Mouse (Mus musculus) intestine, embryonic 14.5 days (tissue): ENCODE measurements around the gene Rasl12. TPM values are rescaled to one million over a fixed set of nuclear protein-coding genes. Genes with fewer than 3 reads are reported as not detected.

ENCODE experiments used
- ATAC-seq: fragments of 200-750 bp; cut with Nextera tagmentation; replicated peaks from 2 replicates; pipeline ENCODE4 v1.8.0; 2017; ENCODE audit warnings: low read depth, moderate number of reproducible peaks, moderate TSS enrichment, moderate library complexity; ENCODE audit not compliant: low FRiP score, low TSS enrichment
- DNase-seq: peaks from one replicate; pipeline ENCODE4 v3.0.0-alpha.2; 2018; ENCODE audit warnings: low spot score
- H3K27ac ChIP-seq: fragments of 300-500 bp; sonication (generic); 2 replicates; pipeline ENCODE4 v1.5.1; 2014; ENCODE audit warnings: low read depth, mild to moderate bottlenecking, control low read depth
- H3K27me3 ChIP-seq: fragments of 300-500 bp; sonication (generic); replicated peaks from 2 replicates; pipeline ENCODE4 v1.6.1; 2014; ENCODE audit warnings: low read length, control low read depth; ENCODE audit not compliant: control insufficient read depth, insufficient read depth
- H3K36me3 ChIP-seq: fragments of 300-500 bp; sonication (generic); 2 replicates; pipeline ENCODE4 v1.6.1; 2014; ENCODE audit warnings: low read length, control low read depth; ENCODE audit not compliant: control insufficient read depth, insufficient read depth
- H3K4me1 ChIP-seq: fragments of 300-500 bp; sonication (generic); replicated peaks from 2 replicates; pipeline ENCODE4 v1.6.1; 2014; ENCODE audit warnings: low read length, control low read depth, mixed read lengths; ENCODE audit not compliant: control insufficient read depth, insufficient read depth
- H3K4me2 ChIP-seq: fragments of 300-500 bp; sonication (generic); 2 replicates; pipeline ENCODE4 v1.6.1; 2014; ENCODE audit warnings: low read length
- H3K4me3 ChIP-seq: fragments of 300-500 bp; sonication (generic); 2 replicates; pipeline ENCODE4 v1.5.1; 2014; ENCODE audit warnings: low read depth, low read length, control low read depth, mixed read lengths
- H3K9ac ChIP-seq: fragments of 300-500 bp; sonication (generic); 2 replicates; pipeline ENCODE4 v1.6.1; 2014; ENCODE audit warnings: mild to moderate bottlenecking, low read length
- H3K9me3 ChIP-seq: fragments of 300-500 bp; sonication (generic); 2 replicates; pipeline ENCODE4 v1.6.1; 2016; ENCODE audit warnings: low read length, control low read depth; ENCODE audit not compliant: control insufficient read depth
- WGBS: fragments of 180-500 bp; shearing (Covaris S2); extraction: QIAGEN DNeasy Blood & Tissue Kit; methylation state at CpG from one replicate; pipeline ENCODE4 v1.1.7; 2014; 5-methylcytosine and 5-hydroxymethylcytosine counted together
- polyA plus RNA-seq: library from polyadenylated mRNA; unstranded; fragments of >200 nt; fragmentation: Nextera tagmentation; extraction: Ambion mirVana; gene quantifications from 2 replicates; pipeline ENCODE4 v1.2.1, GENCODE M21; 2014

Rasl12 gene
- polyA plus RNA-seq, result 2.6 and 2.7 TPM in 2 replicates

GRCm38 (mm10) chr9:65398279-65398678 lies at the start of gene Rasl12:
Gene Rasl12 (plus strand): TSS chr9:65398506.
- no peak within 1 kb of the TSS for H3K27ac ChIP-seq
- peak; percentile 80 for DNase-seq
- H3K9ac ChIP-seq, result peak within 1 kb of the TSS; percentile 37
- H3K4me1 ChIP-seq, result peaks cover 3% of the 10 kb centered on the region; the same call in 1 of the 2 replicates
- peak within 1 kb of the TSS; percentile 44 for H3K4me3 ChIP-seq
- H3K36me3 ChIP-seq, result no peaks in the 10 kb centered on the region
- WGBS, result 1% methylated on average over 24 of the region's 24 CpGs
- peak within 1 kb of the TSS; percentile 74 for H3K4me2 ChIP-seq
- ATAC-seq, result peak; percentile 72; the same call in 1 of the 2 replicates
- H3K9me3 ChIP-seq, result no peaks in the 10 kb centered on the region
- peaks cover 78% of the 10 kb centered on the region for H3K27me3 ChIP-seq

- Histone ChIP-seq H3K4me1 (0 out of 2 replicates have a peak, but pooled peaks cover 1% of the 10 kb centered on the region), H3K9ac (no peak overlapping the region), H3K4me3 (no peak overlapping the region), H3K27ac (no peak overlapping the region), H3K9me3 (no peaks in the 10 kb centered on the region), H3K4me2 (no peak overlapping the region), H3K27me3 (no peaks in the 10 kb centered on the region), H3K36me3 (peaks cover 38% of the 10 kb centered on the region)
- ATAC-seq, result no peak
- WGBS, result 85% methylated on average over 5 of the region's 5 CpGs
- no peak for DNase-seq
Observed at GRCm38 (mm10) chr9:65353251-65353650, 45.1 kb upstream of the Rasl12 start.

- no peaks in the 10 kb centered on the region for H3K27me3 ChIP-seq
- no peak overlapping the region for H3K9ac ChIP-seq
- ATAC-seq (no peak), DNase-seq (no peak)
- H3K36me3 ChIP-seq, result peaks cover 69% of the 10 kb centered on the region
- no peak overlapping the region for H3K4me2 ChIP-seq
- H3K27ac ChIP-seq, result no peak overlapping the region
- no peaks in the 10 kb centered on the region for H3K4me1 ChIP-seq
- 86% methylated on average over 7 of the region's 7 CpGs for WGBS
- no peaks in the 10 kb centered on the region for H3K9me3 ChIP-seq
- H3K4me3 ChIP-seq, result no peak overlapping the region
Observed at GRCm38 (mm10) chr9:65356561-65356960, 41.7 kb upstream of the Rasl12 start.

GRCm38 (mm10) chr9:65356971-65357370 lies 41.3 kb upstream of the Rasl12 start:
- H3K9ac ChIP-seq, result no peak overlapping the region
- WGBS, result 98% methylated on average over 2 of the region's 2 CpGs
- H3K4me2 ChIP-seq, result no peak overlapping the region
- no peaks in the 10 kb centered on the region for H3K27me3 ChIP-seq
- H3K27ac ChIP-seq, result no peak overlapping the region
- ATAC-seq, result no peak
- no peaks in the 10 kb centered on the region for H3K4me1 ChIP-seq
- peaks cover 73% of the 10 kb centered on the region for H3K36me3 ChIP-seq
- DNase-seq, result peak; percentile 4
- H3K4me3 ChIP-seq, result no peak overlapping the region
- no peaks in the 10 kb centered on the region for H3K9me3 ChIP-seq

GRCm38 (mm10) chr9:65358956-65359480 lies 39.3 kb upstream of the Rasl12 start:
- H3K27me3 ChIP-seq, result no peaks in the 10 kb centered on the region
- H3K9me3 ChIP-seq, result no peaks in the 10 kb centered on the region
- H3K27ac ChIP-seq, result no peak overlapping the region
- no peak for ATAC-seq
- peaks cover 79% of the 10 kb centered on the region for H3K36me3 ChIP-seq
- H3K4me2 ChIP-seq, result no peak overlapping the region
- no peak for DNase-seq
- H3K4me1 ChIP-seq, result no peaks in the 10 kb centered on the region
- no peak overlapping the region for H3K4me3 ChIP-seq
- 80% methylated on average over 1 of the region's 1 CpGs for WGBS
- no peak overlapping the region for H3K9ac ChIP-seq

- Histone ChIP-seq H3K9ac (no peak within 1 kb of the TSS), H3K27me3 (no peaks in the 10 kb centered on the region), H3K9me3 (no peaks in the 10 kb centered on the region), H3K27ac (no peak within 1 kb of the TSS), H3K4me3 (no peak within 1 kb of the TSS), H3K36me3 (peaks cover 62% of the 10 kb centered on the region), H3K4me2 (no peak within 1 kb of the TSS), H3K4me1 (no peaks in the 10 kb centered on the region)
- WGBS, result 80% methylated on average over 16 of the region's 16 CpGs
- DNase-seq (peak; percentile 46), ATAC-seq (no peak)
Observed at GRCm38 (mm10) chr9:65360641-65361448, 37.5 kb upstream of the Rasl12 start, which contains the start of gene Ubap1l. Gene Ubap1l (plus strand): TSS chr9:65361041.

GRCm38 (mm10) chr9:65363684-65364083 lies 34.6 kb upstream of the Rasl12 start:
- H3K4me3 ChIP-seq, result no peak overlapping the region
- ATAC-seq, result no peak
- no peak overlapping the region for H3K27ac ChIP-seq
- WGBS, result 64% methylated on average over 9 of the region's 9 CpGs
- H3K36me3 ChIP-seq, result peaks cover 37% of the 10 kb centered on the region
- no peak overlapping the region for H3K4me2 ChIP-seq
- H3K4me1 ChIP-seq, result no peaks in the 10 kb centered on the region
- H3K9me3 ChIP-seq, result no peaks in the 10 kb centered on the region
- no peak overlapping the region for H3K9ac ChIP-seq
- peak; percentile 48 for DNase-seq
- no peaks in the 10 kb centered on the region for H3K27me3 ChIP-seq

GRCm38 (mm10) chr9:65365721-65366120 lies 32.6 kb upstream of the Rasl12 start:
- Histone ChIP-seq H3K9me3 (no peaks in the 10 kb centered on the region), H3K27ac (no peak overlapping the region), H3K27me3 (no peaks in the 10 kb centered on the region), H3K36me3 (peaks cover 18% of the 10 kb centered on the region), H3K4me3 (no peak overlapping the region), H3K4me2 (no peak overlapping the region), H3K4me1 (no peaks in the 10 kb centered on the region), H3K9ac (no peak overlapping the region)
- 90% methylated on average over 7 of the region's 7 CpGs for WGBS
- no peak for ATAC-seq
- DNase-seq, result peak; percentile 21
